Mouse (Mus musculus) small intestine, adult 2 months (tissue): ENCODE results near the gene Arf3.

Source experiments
- CTCF ChIP-seq: fragments of 200-500 bp; IDR thresholded peaks from 2 replicates; pipeline ENCODE4 v1.5.1; 2012; ENCODE audit warnings: low read depth, mild to moderate bottlenecking, control low read depth, inconsistent platforms, low read length, moderate library complexity, mixed read lengths; ENCODE audit not compliant: insufficient replicate concordance, insufficient read length; ENCODE audit errors: extremely low read depth
- POLR2A ChIP-seq: fragments of 200-500 bp; IDR thresholded peaks from 2 replicates; pipeline ENCODE4 v1.6.1; 2012; ENCODE audit warnings: low read depth, mild to moderate bottlenecking, control low read depth, inconsistent platforms, low read length, moderate library complexity

- no peak for TF ChIP-seq CTCF
- no peak for TF ChIP-seq POLR2A
Measured at GRCm38 (mm10) chr15:98791771-98792170, 28.8 kb upstream of the Arf3 start.
